Mouse (Mus musculus) limb, embryonic 11.5 days (tissue): ENCODE data around the gene Stx8. TPM values are rescaled to one million over a fixed set of nuclear protein-coding genes. Genes with fewer than 3 reads are reported as not detected.

Source experiments
- ATAC-seq: fragments of 200-750 bp; cut with Nextera tagmentation; 2 replicates; pipeline ENCODE4 v1.8.0; 2017; ENCODE audit warnings: low read depth; ENCODE audit not compliant: insufficient number of reproducible peaks, low FRiP score, low TSS enrichment
- DNase-seq: peaks from one replicate; pipeline ENCODE4 v3.0.0-alpha.2; 2015; ENCODE audit warnings: low spot score
- H3K27ac ChIP-seq: fragments of 300-500 bp; sonication (generic); replicated peaks from 2 replicates; pipeline ENCODE4 v1.5.1; 2014; ENCODE audit warnings: low read depth, mild to moderate bottlenecking, low read length
- H3K27me3 ChIP-seq: fragments of 300-500 bp; sonication (generic); 2 replicates; pipeline ENCODE4 v1.6.1; 2014; ENCODE audit warnings: mild to moderate bottlenecking, low read length, mixed read lengths; ENCODE audit not compliant: control insufficient read depth, insufficient read depth
- H3K36me3 ChIP-seq: fragments of 300-500 bp; sonication (generic); 2 replicates; pipeline ENCODE4 v1.6.1; 2014; ENCODE audit warnings: mild to moderate bottlenecking, low read length, moderate library complexity, mixed read lengths; ENCODE audit not compliant: control insufficient read depth, insufficient read depth
- H3K4me1 ChIP-seq: fragments of 300-500 bp; sonication (generic); 2 replicates; pipeline ENCODE4 v1.6.1; 2014; ENCODE audit warnings: low read length, mixed read lengths; ENCODE audit not compliant: control insufficient read depth, insufficient read depth
- H3K4me2 ChIP-seq: fragments of 300-500 bp; sonication (generic); 2 replicates; pipeline ENCODE4 v1.6.1; 2014; ENCODE audit warnings: low read depth, mild to moderate bottlenecking, moderate library complexity; ENCODE audit not compliant: severe bottlenecking
- H3K4me3 ChIP-seq: fragments of 300-500 bp; sonication (generic); 2 replicates; pipeline ENCODE4 v1.5.1; 2014; ENCODE audit warnings: low read depth, low read length
- H3K9ac ChIP-seq: fragments of 300-500 bp; sonication (generic); 2 replicates; pipeline ENCODE4 v1.6.1; 2014; ENCODE audit warnings: mild to moderate bottlenecking, low read length
- H3K9me3 ChIP-seq: fragments of 300-500 bp; sonication (generic); 2 replicates; pipeline ENCODE4 v1.6.1; 2016; ENCODE audit warnings: low read length; ENCODE audit not compliant: control insufficient read depth
- WGBS: fragments of 180-500 bp; shearing (Covaris S2); extraction: QIAGEN DNeasy Blood & Tissue Kit; methylation state at CpG from one replicate; pipeline ENCODE4 v1.1.7; 2014; 5-methylcytosine and 5-hydroxymethylcytosine counted together
- polyA plus RNA-seq: library from polyadenylated mRNA; unstranded; fragments of >200 nt; fragmentation: Nextera tagmentation; extraction: Ambion mirVana; gene quantifications from 2 replicates; pipeline ENCODE4 v1.2.1, GENCODE M21; 2014

Gene Stx8
- polyA plus RNA-seq, 1 experiment from 2014 or later, result 49.8 TPM

DNA sequence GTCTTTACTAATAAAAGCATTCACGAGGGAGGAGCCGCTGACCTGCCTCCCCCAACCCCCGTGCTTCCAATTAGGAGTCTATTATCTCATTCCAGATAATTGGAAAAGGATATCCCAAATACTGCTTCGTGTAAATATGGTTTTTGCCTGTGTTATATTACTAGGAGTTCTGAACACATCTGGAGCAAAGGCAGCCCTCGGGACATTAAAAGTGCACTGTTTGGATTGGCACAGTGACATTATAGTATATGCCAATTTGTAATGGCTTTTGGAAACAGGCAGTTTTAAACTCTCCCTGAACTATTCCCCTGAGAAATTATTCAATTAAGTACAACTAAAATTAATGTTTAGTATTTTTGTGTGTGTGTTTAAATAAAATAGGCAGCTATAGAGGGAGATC, 108.7 kb downstream of the Stx8 start:
- peaks cover 3% of the 10 kb centered on the region; the same call in 1 of the 2 replicates for H3K4me1 ChIP-seq
- no peaks in the 10 kb centered on the region for H3K9me3 ChIP-seq
- no peaks in the 10 kb centered on the region for H3K27me3 ChIP-seq
- H3K9ac ChIP-seq, result no peak overlapping the region
- H3K36me3 ChIP-seq, result no peaks in the 10 kb centered on the region
- no peak overlapping the region for H3K4me3 ChIP-seq
- no peak overlapping the region for H3K27ac ChIP-seq
- ATAC-seq (no peak), DNase-seq (no peak)
- no peak overlapping the region for H3K4me2 ChIP-seq
- WGBS, result 46% methylated on average over 5 of the region's 5 CpGs

- no peaks in the 10 kb centered on the region for H3K27me3 ChIP-seq
- H3K9me3 ChIP-seq, result no peaks in the 10 kb centered on the region
- no peak overlapping the region for H3K9ac ChIP-seq
- no peak overlapping the region for H3K4me3 ChIP-seq
- DNase-seq (no peak), ATAC-seq (no peak)
- H3K4me1 ChIP-seq, result peaks cover 3% of the 10 kb centered on the region; the same call in 1 of the 2 replicates
- H3K36me3 ChIP-seq, result no peaks in the 10 kb centered on the region
- 61% methylated on average over 2 of the region's 2 CpGs for WGBS
- no peak overlapping the region for H3K27ac ChIP-seq
- no peak overlapping the region for H3K4me2 ChIP-seq
These were observed 109.3 kb downstream of the Stx8 start for GRCm38 (mm10) chr11:68075331-68075730.

DNA sequence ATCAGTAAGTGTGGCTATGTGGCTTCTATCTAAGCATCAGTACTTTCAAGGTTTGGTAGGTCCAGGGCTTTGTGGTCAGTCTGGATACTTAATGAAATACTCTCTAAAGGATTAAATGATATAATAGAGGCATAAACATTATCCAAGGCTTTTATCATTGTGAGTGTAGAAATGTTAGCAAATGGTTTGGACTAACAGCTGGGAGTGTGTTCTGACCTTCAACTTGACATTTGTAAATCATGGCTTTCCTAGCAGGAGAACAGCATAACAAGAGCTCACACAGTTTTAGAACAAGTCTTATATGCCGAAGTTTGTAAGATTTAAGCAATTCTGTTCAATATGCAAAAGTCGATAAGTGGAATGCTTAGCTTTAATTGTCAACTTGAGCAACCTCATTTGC, 113.8 kb downstream of the Stx8 start:
- Histone ChIP-seq H3K4me2 (no peak overlapping the region), H3K9me3 (no peaks in the 10 kb centered on the region), H3K27me3 (no peaks in the 10 kb centered on the region), H3K4me1 (peaks cover 3% of the 10 kb centered on the region; the same call in 1 of the 2 replicates), H3K27ac (no peak overlapping the region), H3K4me3 (no peak overlapping the region), H3K9ac (no peak overlapping the region), H3K36me3 (no peaks in the 10 kb centered on the region)
- no peak for ATAC-seq
- WGBS, result 94% methylated on average over 2 of the region's 2 CpGs
- no peak for DNase-seq

DNA sequence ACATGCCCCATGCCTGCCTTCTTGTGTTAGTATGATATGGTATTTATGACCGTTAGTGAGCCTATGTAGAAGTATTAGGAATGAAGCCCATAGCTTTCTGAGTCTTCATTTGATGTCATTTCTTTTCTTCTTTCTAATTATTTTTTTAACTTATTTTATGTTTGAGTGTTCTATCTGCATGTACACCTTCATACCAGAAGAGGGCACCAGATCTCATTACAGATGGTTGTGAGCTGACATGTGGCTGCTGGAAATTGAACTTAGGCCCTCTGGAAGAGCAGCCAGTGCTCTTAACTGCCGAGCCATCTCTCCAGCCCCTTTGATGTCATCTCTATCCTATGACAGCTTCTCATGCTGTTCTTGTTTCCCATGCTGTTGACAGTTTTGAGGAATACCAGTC, 115.0 kb downstream of the Stx8 start:
- WGBS, result 86% methylated on average over 2 of the region's 2 CpGs

DNA sequence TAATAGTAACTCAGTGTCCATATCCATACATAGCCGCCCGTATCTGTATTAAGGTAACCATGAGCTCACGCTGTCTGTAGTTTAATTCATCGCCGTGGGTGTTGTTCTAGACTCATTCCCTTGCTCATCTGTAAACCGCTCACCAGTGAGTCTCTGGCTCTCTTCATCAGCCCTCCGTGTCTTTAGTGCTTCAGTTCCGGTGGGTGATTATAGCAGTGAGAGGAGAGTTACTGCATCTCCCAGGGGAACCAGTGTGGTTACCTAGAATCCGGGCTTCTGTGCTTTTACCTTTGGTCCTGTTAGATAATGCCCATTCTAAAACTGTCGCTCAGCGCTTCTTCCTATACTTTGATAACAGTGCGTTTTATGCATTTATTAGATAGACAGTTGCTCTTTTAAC, 116.8 kb downstream of the Stx8 start:
- Histone ChIP-seq H3K27me3 (no peaks in the 10 kb centered on the region), H3K9me3 (no peaks in the 10 kb centered on the region), H3K27ac (no peak overlapping the region), H3K4me3 (no peak overlapping the region), H3K9ac (no peak overlapping the region), H3K36me3 (no peaks in the 10 kb centered on the region), H3K4me1 (peaks cover 7% of the 10 kb centered on the region; the same call in 1 of the 2 replicates), H3K4me2 (no peak overlapping the region)
- 93% methylated on average over 12 of the region's 12 CpGs for WGBS
- no peak for ATAC-seq
- DNase-seq, result no peak

More for the DNA sequence above, 115.0 kb downstream of the Stx8 start:
- H3K27ac ChIP-seq, result no peak overlapping the region
- H3K36me3 ChIP-seq, result no peaks in the 10 kb centered on the region
- no peak overlapping the region for H3K4me2 ChIP-seq
- no peaks in the 10 kb centered on the region for H3K9me3 ChIP-seq
- DNase-seq (no peak), ATAC-seq (no peak)
- peaks cover 3% of the 10 kb centered on the region; the same call in 1 of the 2 replicates for H3K4me1 ChIP-seq
- H3K27me3 ChIP-seq, result no peaks in the 10 kb centered on the region
- H3K9ac ChIP-seq, result no peak overlapping the region
- no peak overlapping the region for H3K4me3 ChIP-seq

DNA sequence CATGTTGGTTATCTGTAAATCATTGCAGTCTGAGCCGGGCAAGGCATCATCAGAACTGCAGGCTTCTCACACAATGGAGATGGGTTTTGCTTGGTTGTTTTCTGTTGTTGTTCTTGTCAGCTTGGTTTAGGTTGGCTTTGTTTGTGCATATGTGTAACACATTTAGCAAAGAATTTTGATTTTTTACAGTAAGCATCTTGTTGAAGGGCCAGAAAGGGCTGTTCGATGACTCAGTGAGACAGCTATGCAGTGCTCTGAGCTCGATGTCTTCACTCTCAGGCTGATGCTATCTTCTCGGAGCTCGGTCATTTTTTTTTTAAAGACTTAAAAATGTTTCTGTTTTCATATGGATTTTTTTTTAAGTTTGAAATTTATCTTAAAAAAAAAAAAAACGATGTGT, 117.6 kb downstream of the Stx8 start:
- Histone ChIP-seq H3K36me3 (no peaks in the 10 kb centered on the region), H3K4me2 (no peak overlapping the region), H3K27ac (no peak overlapping the region), H3K27me3 (no peaks in the 10 kb centered on the region), H3K9ac (no peak overlapping the region), H3K4me1 (peaks cover 3% of the 10 kb centered on the region; the same call in 1 of the 2 replicates), H3K9me3 (no peaks in the 10 kb centered on the region), H3K4me3 (no peak overlapping the region)
- 87% methylated on average over 6 of the region's 6 CpGs for WGBS
- ATAC-seq (no peak), DNase-seq (no peak)

- WGBS, result 67% methylated on average over 9 of the region's 9 CpGs
These were observed 120.2 kb downstream of the Stx8 start for GRCm38 (mm10) chr11:68086221-68086620.

GRCm38 (mm10) chr11:68089426-68089825, 123.4 kb downstream of the Stx8 start:
- ATAC-seq, result no peak
- H3K9ac ChIP-seq, result no peak overlapping the region
- H3K27ac ChIP-seq, result no peak overlapping the region; the same call in 1 of the 2 replicates
- H3K4me3 ChIP-seq, result no peak overlapping the region
- H3K4me1 ChIP-seq, result peaks cover 5% of the 10 kb centered on the region; the same call in 1 of the 2 replicates
- no peaks in the 10 kb centered on the region for H3K27me3 ChIP-seq
- no peaks in the 10 kb centered on the region for H3K9me3 ChIP-seq
- no peak for DNase-seq
- WGBS, result 70% methylated on average over 9 of the region's 9 CpGs
- no peak overlapping the region for H3K4me2 ChIP-seq
- no peaks in the 10 kb centered on the region for H3K36me3 ChIP-seq

More at GRCm38 (mm10) chr11:68086221-68086620, 120.2 kb downstream of the Stx8 start:
- ATAC-seq (no peak), DNase-seq (no peak)
- Histone ChIP-seq H3K4me3 (no peak overlapping the region), H3K36me3 (no peaks in the 10 kb centered on the region), H3K27me3 (no peaks in the 10 kb centered on the region), H3K9ac (no peak overlapping the region), H3K4me1 (peaks cover 5% of the 10 kb centered on the region; the same call in 1 of the 2 replicates), H3K9me3 (no peaks in the 10 kb centered on the region), H3K27ac (no peak overlapping the region), H3K4me2 (no peak overlapping the region)
